Mouse (Mus musculus) lung, embryonic 15.5 days (tissue): ENCODE results near the gene Grip1. TPM values are rescaled to one million over a fixed set of nuclear protein-coding genes. Genes with fewer than 3 reads are reported as not detected.
A peak's percentile ranks its signal among the peaks of the same experiment; 100 is the strongest.

ENCODE experiments used
- ATAC-seq: fragments of 200-750 bp; cut with Nextera tagmentation; 2 replicates; pipeline ENCODE4 v1.8.0; 2017; ENCODE audit warnings: moderate number of reproducible peaks, borderline replicate concordance; ENCODE audit not compliant: low FRiP score, low TSS enrichment; ENCODE audit errors: extremely low read depth
- H3K27ac ChIP-seq: fragments of 300-500 bp; sonication (generic); 2 replicates; pipeline ENCODE4 v1.5.1; 2015; ENCODE audit warnings: moderate library complexity, mild to moderate bottlenecking, inconsistent platforms
- H3K27me3 ChIP-seq: fragments of 300-500 bp; sonication (generic); 2 replicates; pipeline ENCODE4 v1.6.1; 2015; ENCODE audit warnings: inconsistent platforms
- H3K36me3 ChIP-seq: fragments of 300-500 bp; sonication (generic); 2 replicates; pipeline ENCODE4 v1.6.1; 2015; ENCODE audit warnings: inconsistent platforms
- H3K4me1 ChIP-seq: fragments of 300-500 bp; sonication (generic); 2 replicates; pipeline ENCODE4 v1.6.1; 2015; ENCODE audit warnings: inconsistent platforms
- H3K4me2 ChIP-seq: fragments of 300-500 bp; sonication (generic); 2 replicates; pipeline ENCODE4 v1.6.1; 2015; ENCODE audit warnings: inconsistent platforms, mild to moderate bottlenecking, moderate library complexity
- H3K4me3 ChIP-seq: fragments of 300-500 bp; sonication (generic); 2 replicates; pipeline ENCODE4 v1.5.1; 2015; ENCODE audit warnings: mild to moderate bottlenecking, inconsistent platforms
- H3K9ac ChIP-seq: fragments of 300-500 bp; sonication (generic); 2 replicates; pipeline ENCODE4 v1.6.1; 2015; ENCODE audit warnings: inconsistent platforms
- H3K9me3 ChIP-seq: fragments of 300-500 bp; sonication (generic); 2 replicates; pipeline ENCODE4 v1.6.1; 2016; ENCODE audit warnings: inconsistent platforms
- WGBS: fragments of 180-500 bp; shearing (Covaris S2); methylation state at CpG from one replicate; pipeline ENCODE4 v1.1.7; 2015; 5-methylcytosine and 5-hydroxymethylcytosine counted together
- polyA plus RNA-seq: library from polyadenylated mRNA; unstranded; fragments of >200 nt; fragmentation: Nextera tagmentation; extraction: Ambion mirVana; gene quantifications from 2 replicates; pipeline ENCODE4 v1.2.1, GENCODE M21; 2015

Gene Grip1
- polyA plus RNA-seq, 1 experiment from 2014 or later: 1.7 TPM

GRCm38 (mm10) chr10:120060579-120061237, 607.1 kb downstream of the Grip1 start:
- Histone ChIP-seq H3K4me1 (no peaks in the 10 kb centered on the region), H3K4me3 (no peak overlapping the region), H3K9ac (no peak overlapping the region), H3K9me3 (no peaks in the 10 kb centered on the region), H3K27me3 (no peaks in the 10 kb centered on the region), H3K27ac (no peak overlapping the region), H3K36me3 (no peaks in the 10 kb centered on the region), H3K4me2 (no peak overlapping the region)
- 41% methylated on average over 10 of the region's 10 CpGs for WGBS
- ATAC-seq: no peak

DNA sequence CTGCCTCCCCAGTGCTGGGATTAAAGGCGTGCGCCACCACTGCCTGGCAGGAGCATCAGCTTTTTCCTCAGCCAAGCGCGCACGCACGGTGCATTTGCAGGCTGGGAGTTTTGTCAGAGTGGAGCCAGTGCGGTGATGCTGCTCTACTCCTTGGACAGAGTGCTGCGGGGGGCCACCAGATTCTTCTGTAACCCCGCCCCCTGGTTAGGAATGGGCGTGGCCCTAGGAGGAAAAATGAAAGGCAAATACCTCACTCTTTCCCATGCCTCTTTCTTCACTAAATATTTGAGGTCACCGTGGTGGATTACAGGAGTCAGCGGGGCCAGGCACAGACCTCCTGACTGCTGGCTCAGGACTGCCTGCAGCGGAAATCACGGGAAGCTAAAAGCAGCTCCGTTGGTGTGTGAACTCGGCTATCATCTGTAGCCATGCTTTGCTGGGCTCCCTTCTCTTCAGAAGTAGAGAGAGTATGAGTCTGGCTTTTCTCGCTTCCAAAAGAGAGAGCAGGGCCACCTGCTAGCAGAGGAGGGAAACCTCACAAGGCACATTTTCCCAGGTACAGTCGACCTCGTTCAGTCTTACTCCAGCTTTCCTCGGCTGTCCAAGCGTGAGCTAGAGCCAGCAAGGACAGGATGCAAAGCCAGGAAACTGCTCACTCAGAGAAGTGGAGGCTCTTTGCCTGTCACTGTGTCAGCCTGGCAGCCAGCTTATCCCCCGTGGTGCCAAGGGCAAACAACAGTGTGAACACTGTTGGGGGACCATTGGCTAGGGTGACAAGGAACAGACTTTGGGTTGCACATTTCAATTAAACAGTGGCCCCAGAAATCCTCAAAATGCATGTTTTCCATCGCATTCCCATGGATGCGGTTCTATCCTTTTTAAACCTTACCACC, 607.9 kb downstream of the Grip1 start:
- no peak overlapping the region for H3K9ac ChIP-seq
- no peak overlapping the region for H3K4me3 ChIP-seq
- ATAC-seq: 0 out of 2 replicates have a peak, but pooled peaks have one; percentile 49
- no peaks in the 10 kb centered on the region for H3K4me1 ChIP-seq
- no peaks in the 10 kb centered on the region for H3K9me3 ChIP-seq
- H3K27ac ChIP-seq: no peak overlapping the region
- H3K27me3 ChIP-seq: no peaks in the 10 kb centered on the region
- peak overlapping the region; percentile 3; the same call in 1 of the 2 replicates for H3K4me2 ChIP-seq
- H3K36me3 ChIP-seq: no peaks in the 10 kb centered on the region
- 66% methylated on average over 24 of the region's 24 CpGs for WGBS

- H3K4me2 ChIP-seq: no peak overlapping the region
- no peak for ATAC-seq
- H3K27me3 ChIP-seq: no peaks in the 10 kb centered on the region
- H3K9me3 ChIP-seq: no peaks in the 10 kb centered on the region
- H3K36me3 ChIP-seq: no peaks in the 10 kb centered on the region
- no peak overlapping the region for H3K27ac ChIP-seq
- H3K4me1 ChIP-seq: no peaks in the 10 kb centered on the region
- no peak overlapping the region for H3K4me3 ChIP-seq
- no peak overlapping the region for H3K9ac ChIP-seq
- WGBS: 17% methylated on average over 5 of the region's 5 CpGs
These were observed 610.8 kb downstream of the Grip1 start for GRCm38 (mm10) chr10:120064424-120064823.

GRCm38 (mm10) chr10:120066319-120066718, 612.7 kb downstream of the Grip1 start:
- H3K4me3 ChIP-seq: no peak overlapping the region
- no peaks in the 10 kb centered on the region for H3K4me1 ChIP-seq
- no peak overlapping the region for H3K27ac ChIP-seq
- H3K4me2 ChIP-seq: no peak overlapping the region
- H3K36me3 ChIP-seq: no peaks in the 10 kb centered on the region
- H3K27me3 ChIP-seq: no peaks in the 10 kb centered on the region
- H3K9ac ChIP-seq: no peak overlapping the region
- 91% methylated on average over 10 of the region's 10 CpGs for WGBS
- no peaks in the 10 kb centered on the region for H3K9me3 ChIP-seq
- no peak for ATAC-seq

DNA sequence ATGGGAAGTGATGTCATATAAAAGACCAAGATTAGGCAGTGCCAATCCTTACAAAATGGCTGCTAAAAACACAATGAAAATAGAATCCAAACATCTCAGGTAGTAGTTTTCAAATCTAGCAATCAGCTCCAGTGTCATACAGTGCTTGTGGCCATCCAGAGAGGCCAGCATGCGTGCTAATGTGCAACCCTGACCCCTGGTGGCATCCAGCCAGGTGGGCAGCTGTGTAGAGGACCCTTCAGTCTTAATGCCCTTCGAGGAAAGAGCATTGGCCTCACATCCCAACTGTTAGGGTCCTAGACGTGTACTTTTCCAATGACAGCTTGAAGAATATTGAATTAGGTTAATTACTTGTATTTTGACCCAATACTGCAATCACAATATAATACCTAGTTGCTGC, 624.2 kb downstream of the Grip1 start:
- no peak overlapping the region for H3K9ac ChIP-seq
- H3K27ac ChIP-seq: no peak overlapping the region
- H3K9me3 ChIP-seq: no peaks in the 10 kb centered on the region
- H3K4me3 ChIP-seq: no peak overlapping the region
- ATAC-seq: no peak
- H3K4me1 ChIP-seq: no peaks in the 10 kb centered on the region
- H3K36me3 ChIP-seq: no peaks in the 10 kb centered on the region
- H3K27me3 ChIP-seq: no peaks in the 10 kb centered on the region
- no peak overlapping the region for H3K4me2 ChIP-seq
- WGBS: 66% methylated on average over 3 of the region's 3 CpGs

- H3K27me3 ChIP-seq: no peaks in the 10 kb centered on the region
- H3K36me3 ChIP-seq: 0 out of 2 replicates have a peak, but pooled peaks cover 12% of the 10 kb centered on the region
- no peaks in the 10 kb centered on the region for H3K4me1 ChIP-seq
- no peak overlapping the region for H3K27ac ChIP-seq
- no peak overlapping the region for H3K9ac ChIP-seq
- H3K4me2 ChIP-seq: no peak overlapping the region
- no peaks in the 10 kb centered on the region for H3K9me3 ChIP-seq
- ATAC-seq: no peak
- H3K4me3 ChIP-seq: no peak overlapping the region
- 91% methylated on average over 12 of the region's 12 CpGs for WGBS
These were observed 638.9 kb downstream of the Grip1 start for GRCm38 (mm10) chr10:120092548-120092947.

- H3K4me1 ChIP-seq: no peaks in the 10 kb centered on the region
- no peak overlapping the region for H3K27ac ChIP-seq
- no peak overlapping the region for H3K9ac ChIP-seq
- no peaks in the 10 kb centered on the region for H3K9me3 ChIP-seq
- no peaks in the 10 kb centered on the region for H3K27me3 ChIP-seq
- H3K4me3 ChIP-seq: no peak overlapping the region
- ATAC-seq: no peak
- WGBS: 75% methylated on average over 9 of the region's 9 CpGs
- H3K36me3 ChIP-seq: 0 out of 2 replicates have a peak, but pooled peaks cover 12% of the 10 kb centered on the region
- no peak overlapping the region for H3K4me2 ChIP-seq
These were observed 641.5 kb downstream of the Grip1 start for GRCm38 (mm10) chr10:120095136-120095535.

- Histone ChIP-seq H3K9ac (no peak overlapping the region), H3K27me3 (no peaks in the 10 kb centered on the region), H3K4me3 (no peak overlapping the region), H3K27ac (no peak overlapping the region), H3K9me3 (no peaks in the 10 kb centered on the region), H3K36me3 (0 out of 2 replicates have a peak, but pooled peaks cover 12% of the 10 kb centered on the region), H3K4me2 (no peak overlapping the region), H3K4me1 (no peaks in the 10 kb centered on the region)
- WGBS: 89% methylated on average over 5 of the region's 5 CpGs
- ATAC-seq: no peak
These were observed 642.1 kb downstream of the Grip1 start for GRCm38 (mm10) chr10:120095716-120096115.

DNA sequence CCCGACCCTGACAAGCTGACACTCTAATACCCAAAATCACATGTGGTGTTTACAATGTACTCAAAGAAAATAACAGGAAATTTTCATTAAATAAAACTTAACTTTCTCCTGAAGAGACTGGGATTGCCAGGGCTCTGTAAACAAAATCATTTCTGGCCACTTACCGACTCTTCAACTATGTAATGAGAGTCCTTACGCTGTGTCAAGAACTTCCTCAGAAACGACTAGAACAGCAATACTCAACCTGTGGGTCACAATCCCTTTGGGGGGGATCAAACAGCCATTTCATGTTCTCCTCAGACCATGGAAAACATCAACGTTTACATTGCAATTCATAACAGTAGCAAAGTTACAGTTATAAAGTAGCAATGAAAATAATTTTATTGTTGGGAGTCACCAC, 643.9 kb downstream of the Grip1 start:
- no peak overlapping the region for H3K4me2 ChIP-seq
- no peak for ATAC-seq
- no peaks in the 10 kb centered on the region for H3K4me1 ChIP-seq
- no peak overlapping the region for H3K27ac ChIP-seq
- no peak overlapping the region for H3K4me3 ChIP-seq
- 65% methylated on average over 5 of the region's 5 CpGs for WGBS
- H3K27me3 ChIP-seq: no peaks in the 10 kb centered on the region
- 0 out of 2 replicates have a peak, but pooled peaks cover 4% of the 10 kb centered on the region for H3K36me3 ChIP-seq
- no peak overlapping the region for H3K9ac ChIP-seq
- no peaks in the 10 kb centered on the region for H3K9me3 ChIP-seq

GRCm38 (mm10) chr10:120100806-120101205, 647.2 kb downstream of the Grip1 start:
- no peak for ATAC-seq
- Histone ChIP-seq H3K36me3 (peaks cover 5% of the 10 kb centered on the region; the same call in 1 of the 2 replicates), H3K4me3 (no peak overlapping the region), H3K9me3 (no peaks in the 10 kb centered on the region), H3K27ac (no peak overlapping the region), H3K9ac (no peak overlapping the region), H3K27me3 (no peaks in the 10 kb centered on the region), H3K4me2 (no peak overlapping the region), H3K4me1 (no peaks in the 10 kb centered on the region)
- WGBS: 83% methylated on average over 1 of the region's 1 CpGs

DNA sequence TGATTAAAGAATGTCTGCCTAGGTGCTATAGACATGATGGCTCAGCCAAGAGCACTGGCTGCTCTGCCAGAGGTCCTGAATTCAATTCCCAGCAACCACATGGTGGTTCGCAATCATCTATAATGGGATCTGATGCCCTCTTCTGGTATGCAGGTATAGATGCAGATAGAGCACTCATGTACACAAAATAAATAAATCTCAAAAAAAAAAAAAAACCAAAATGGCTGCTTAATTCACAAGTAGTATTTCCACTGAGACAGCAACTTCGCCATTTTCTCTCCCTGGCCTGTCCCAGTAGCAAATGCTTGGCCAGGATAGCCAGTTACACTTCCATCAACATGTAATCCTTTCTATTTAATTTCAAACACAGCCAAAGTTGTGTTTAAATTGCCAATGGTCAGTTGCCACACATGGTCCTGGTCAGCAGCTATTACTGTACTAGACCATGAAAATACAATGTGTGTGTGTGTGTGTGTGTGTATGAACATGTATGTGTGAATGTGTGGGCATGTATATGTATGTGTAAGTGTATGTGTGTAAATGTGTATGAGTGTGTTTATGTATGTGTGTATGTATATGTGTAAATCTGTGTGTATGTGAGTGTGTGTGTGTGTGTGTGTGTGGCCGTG, 658.2 kb downstream of the Grip1 start:
- ATAC-seq: no peak
- WGBS: 71% methylated on average over 3 of the region's 3 CpGs
- Histone ChIP-seq H3K27ac (no peak overlapping the region), H3K4me1 (peaks cover 8% of the 10 kb centered on the region; the same call in 1 of the 2 replicates), H3K4me2 (peak overlapping the region; percentile 90), H3K9ac (0 out of 2 replicates have a peak overlapping the region, but pooled peaks have one; percentile 60), H3K27me3 (no peaks in the 10 kb centered on the region), H3K4me3 (peak overlapping the region; percentile 85), H3K9me3 (no peaks in the 10 kb centered on the region), H3K36me3 (no peaks in the 10 kb centered on the region)
